In genomic region chr11:76216681-76217389, GRCm38 (mm10) we compare ENCODE assay signal across 9 mouse cellular contexts. TPM values are rescaled to one million over a fixed set of nuclear protein-coding genes. Genes with fewer than 3 reads are reported as not detected.
DNase-seq lines count a peak whose midpoint lies in the region; ATAC-seq lines count a peak whose summit lies in the region.
"Had no signal": no experiment of that assay in that cellular context is flagged by ENCODE, and none has a peak within 500 bp of the region (broad histone marks: within the 10 kb centered on the region; RNA-seq: fewer than 3 reads in every experiment).

No protein-coding gene starts in this region.

- WGBS in limb, embryonic 11.5 days, result 6% methylated on average over 33 of the region's 33 CpGs
- WGBS in midbrain, embryonic 11.5 days, result 6% methylated on average over 33 of the region's 33 CpGs

- intact Hi-C loops in heart, postnatal 36 days (cut with DNase I), result loop anchor here (2.0 kb wide), 2 partner anchors 26 to 38 kb away; partner anchors contain the start of genes Fam57a, Glod4, Mrm3 and Vps53

- peaks cover 3% of the 10 kb centered on the region; the same call in 1 of the 2 replicates for H3K4me1 ChIP-seq in limb, embryonic 11.5 days (ENCODE audit: control insufficient read depth, insufficient read depth, low read length)
- H3K4me1 ChIP-seq in midbrain, embryonic 11.5 days (ENCODE audit: control insufficient read depth, insufficient read depth, low read length), result peaks cover 5% of the 10 kb centered on the region; the same call in 1 of the 2 replicates

- peak; percentile 47 for DNase-seq in retina, postnatal 1 day
- no peak for DNase-seq in retina, embryonic 14.5 days (ENCODE audit: low spot score)
- peak; percentile 60 for DNase-seq in ZHBTc4 (ENCODE audit: low read depth, low spot score)
- peak; percentile 34 to 52 for DNase-seq in heart, postnatal 36 days
- DNase-seq in limb, embryonic 11.5 days (ENCODE audit: low spot score), result no peak
- DNase-seq in midbrain, embryonic 11.5 days (ENCODE audit: low spot score, missing footprints), result no peak
- no peak for DNase-seq in ovary, postnatal 36 days (ENCODE audit: low spot score)

- H3K27ac ChIP-seq in limb, embryonic 11.5 days (replicated peaks; ENCODE audit: low read depth, low read length), result peak overlapping the region; percentile 49
- H3K27ac ChIP-seq in midbrain, embryonic 11.5 days (ENCODE audit: low read depth, low read length), result peak overlapping the region; percentile 54

- ATAC-seq in erythroblast, adult 5-6 weeks (replicated peaks; ENCODE audit: low FRiP score, poor library complexity, severe bottlenecking), result 0 out of 2 replicates have a peak, but pooled peaks have one; percentile 24
- no peak for ATAC-seq in limb, embryonic 11.5 days (ENCODE audit: insufficient number of reproducible peaks, low FRiP score, low TSS enrichment, low read depth)
- ATAC-seq in midbrain, embryonic 11.5 days (ENCODE audit: low FRiP score), result peak; percentile 24; the same call in 1 of the 2 replicates

- H3K4me3 ChIP-seq in limb, embryonic 11.5 days (ENCODE audit: low read depth, low read length), result peak overlapping the region; percentile 67
- peak overlapping the region; percentile 85 for H3K4me3 ChIP-seq in midbrain, embryonic 11.5 days (ENCODE audit: low read depth, low read length)

- peaks cover 15% of the 10 kb centered on the region; the same call in 1 of the 2 replicates for H3K36me3 ChIP-seq in limb, embryonic 11.5 days (ENCODE audit: control insufficient read depth, insufficient read depth, low read length)
- peaks cover 18% of the 10 kb centered on the region for H3K36me3 ChIP-seq in midbrain, embryonic 11.5 days (ENCODE audit: control insufficient read depth, insufficient read depth, low read length)

- H3K9ac ChIP-seq in limb, embryonic 11.5 days (ENCODE audit: low read length), result peak overlapping the region; percentile 91
- H3K9ac ChIP-seq in midbrain, embryonic 11.5 days (ENCODE audit: low read length), result peak overlapping the region; percentile 97

- no peaks in the 10 kb centered on the region for H3K27me3 ChIP-seq in limb, embryonic 11.5 days (ENCODE audit: control insufficient read depth, insufficient read depth, low read length)
- H3K27me3 ChIP-seq in midbrain, embryonic 11.5 days (ENCODE audit: control insufficient read depth, insufficient read depth, low read length), result no peaks in the 10 kb centered on the region

- H3K9me3 ChIP-seq in limb, embryonic 11.5 days (ENCODE audit: control insufficient read depth, low read length), result no peaks in the 10 kb centered on the region
- H3K9me3 ChIP-seq in midbrain, embryonic 11.5 days (ENCODE audit: control insufficient read depth, low read length), result no peaks in the 10 kb centered on the region

- H3K4me2 ChIP-seq in limb, embryonic 11.5 days (ENCODE audit: low read depth, severe bottlenecking), result peak overlapping the region; percentile 55
- H3K4me2 ChIP-seq in midbrain, embryonic 11.5 days, result peak overlapping the region; percentile 78

RNA-seq across cellular contexts. Expression of gene Dbil5, which starts 0.6 kb away (rescaled TPM):
- not detected in 2 replicates for total RNA-seq in erythroblast, adult 5-6 weeks (2015; ENCODE audit: low replicate concordance)
- not detected in 2 replicates for total RNA-seq in erythroblast, adult 5-6 weeks (2017; ENCODE audit: low replicate concordance)
- total RNA-seq in heart, postnatal 36 days (2021), result under 1 TPM in 1 of 2 experiments, not detected in 1; 0.49 TPM
- polyA plus RNA-seq in limb, embryonic 11.5 days (2014; fragmentation: Nextera tagmentation; extraction: Ambion mirVana), result 0.95 TPM in 1 of 2 replicates, not detected in the other
- 0.34 and 0.40 TPM in 2 replicates for polyA plus RNA-seq in midbrain, embryonic 11.5 days (2014; fragmentation: Nextera tagmentation; extraction: Ambion mirVana)
- total RNA-seq: gastrocnemius, postnatal 36 days had no signal

RNA-seq across cellular contexts. Expression of gene Gemin4, which starts 0.6 kb away (rescaled TPM):
- total RNA-seq in erythroblast, adult 5-6 weeks (2015; ENCODE audit: low replicate concordance), result 2.9 TPM in 1 of 2 replicates, not detected in the other
- total RNA-seq in erythroblast, adult 5-6 weeks (2017; ENCODE audit: low replicate concordance), result 0.42 TPM in 1 of 2 replicates, not detected in the other
- 1 to 10 TPM; 2.3 to 4.5 TPM for total RNA-seq in heart, postnatal 36 days (2021)
- 44.5 and 55.4 TPM in 2 replicates for polyA plus RNA-seq in limb, embryonic 11.5 days (2014; fragmentation: Nextera tagmentation; extraction: Ambion mirVana)
- 31.1 and 42.8 TPM in 2 replicates for polyA plus RNA-seq in midbrain, embryonic 11.5 days (2014; fragmentation: Nextera tagmentation; extraction: Ambion mirVana)

RNA-seq across cellular contexts. Expression of gene Mrm3, which starts 26.7 kb away (rescaled TPM):
- total RNA-seq in erythroblast, adult 5-6 weeks (2015; ENCODE audit: low replicate concordance), result 2.7 and 4.2 TPM in 2 replicates
- 3.2 and 4.7 TPM in 2 replicates for total RNA-seq in erythroblast, adult 5-6 weeks (2017; ENCODE audit: low replicate concordance)
- total RNA-seq in heart, postnatal 36 days (2021), result 10 to 100 TPM; 20.5 to 27.9 TPM
- polyA plus RNA-seq in limb, embryonic 11.5 days (2014; fragmentation: Nextera tagmentation; extraction: Ambion mirVana), result 23.9 and 24.0 TPM in 2 replicates
- 19.5 and 20.1 TPM in 2 replicates for polyA plus RNA-seq in midbrain, embryonic 11.5 days (2014; fragmentation: Nextera tagmentation; extraction: Ambion mirVana)

RNA-seq across cellular contexts. Expression of gene Glod4, which starts 26.7 kb away (rescaled TPM):
- 12.1 and 31.5 TPM in 2 replicates for total RNA-seq in erythroblast, adult 5-6 weeks (2015; ENCODE audit: low replicate concordance)
- total RNA-seq in erythroblast, adult 5-6 weeks (2017; ENCODE audit: low replicate concordance), result 16.7 and 55.0 TPM in 2 replicates
- 10 to 100 TPM; 39.4 to 40.1 TPM for total RNA-seq in heart, postnatal 36 days (2021)
- polyA plus RNA-seq in limb, embryonic 11.5 days (2014; fragmentation: Nextera tagmentation; extraction: Ambion mirVana), result 136 TPM in 2 replicates
- polyA plus RNA-seq in midbrain, embryonic 11.5 days (2014; fragmentation: Nextera tagmentation; extraction: Ambion mirVana), result 131 and 138 TPM in 2 replicates

RNA-seq across cellular contexts. Expression of gene Fam57a, which starts 37.4 kb away (rescaled TPM):
- 1.5 and 3.6 TPM in 2 replicates for total RNA-seq in erythroblast, adult 5-6 weeks (2015; ENCODE audit: low replicate concordance)
- total RNA-seq in erythroblast, adult 5-6 weeks (2017; ENCODE audit: low replicate concordance), result 0.17 and 3.5 TPM in 2 replicates
- 1 to 10 TPM; 2.5 to 3.0 TPM for total RNA-seq in heart, postnatal 36 days (2021)
- 37.0 TPM in 2 replicates for polyA plus RNA-seq in limb, embryonic 11.5 days (2014; fragmentation: Nextera tagmentation; extraction: Ambion mirVana)
- 30.9 and 32.7 TPM in 2 replicates for polyA plus RNA-seq in midbrain, embryonic 11.5 days (2014; fragmentation: Nextera tagmentation; extraction: Ambion mirVana)

Comparison
In these comparisons a context has a peak if more than half of its experiments do, and no peak if none do; other contexts are left out.
1. DNase-seq: peak in retina, postnatal 1 day (single experiment), ZHBTc4 (single experiment) and heart, postnatal 36 days (2 of 2); none in retina, embryonic 14.5 days (single experiment), limb, embryonic 11.5 days (single experiment), midbrain, embryonic 11.5 days (single experiment) and ovary, postnatal 36 days (single experiment).